Mouse (Mus musculus) MEL (cell line): ENCODE data around the gene Gtpbp1.

Experiments used
- CTCF ChIP-seq, 3 experiments: IDR thresholded peaks in 2 of 3; conservative IDR thresholded peaks in 1 of 3; 2 replicates each; pipeline ENCODE4 v1.5.1; 2011 to 2012; ENCODE audit warnings: low read length in 3 of 3, low read depth in 2 of 3, mild to moderate bottlenecking in 2 of 3, improper control_type of control experiment in 1 of 3, inconsistent platforms in 1 of 3, mixed read lengths in 1 of 3, moderate library complexity in 1 of 3; ENCODE audit not compliant: control insufficient read depth in 1 of 3, insufficient read depth in 1 of 3, poor library complexity in 1 of 3, severe bottlenecking in 1 of 3
- GATA1 ChIP-seq: IDR thresholded peaks from 2 replicates; pipeline ENCODE4 v1.6.1; 2011; ENCODE audit warnings: low read depth, low read length, improper control_type of control experiment
- HCFC1 ChIP-seq: IDR thresholded peaks from 2 replicates; pipeline ENCODE4 v1.6.1; 2012; ENCODE audit warnings: low read depth, mild to moderate bottlenecking, inconsistent platforms, low read length, improper control_type of control experiment, moderate library complexity
- MAX ChIP-seq: IDR thresholded peaks from 2 replicates; pipeline ENCODE4 v1.6.1; 2011; ENCODE audit warnings: low read length, improper control_type of control experiment
- POLR2A ChIP-seq, 2 experiments: IDR thresholded peaks; 2 replicates each; pipeline ENCODE4 v1.6.1; 2011 to 2012; ENCODE audit warnings: low read length in 2 of 2, mild to moderate bottlenecking in 2 of 2, control low read depth in 1 of 2, improper control_type of control experiment in 1 of 2, low read depth in 1 of 2, moderate library complexity in 1 of 2; ENCODE audit not compliant: control insufficient read depth in 1 of 2, insufficient read depth in 1 of 2, poor library complexity in 1 of 2
- POLR2AphosphoS5 ChIP-seq: IDR thresholded peaks from 2 replicates; pipeline ENCODE4 v1.6.1; 2012; ENCODE audit warnings: low read depth, borderline replicate concordance, mild to moderate bottlenecking, inconsistent platforms, low read length, moderate library complexity, mixed read lengths
- RAD21 ChIP-seq: IDR thresholded peaks from 2 replicates; pipeline ENCODE4 v1.6.1; 2011; ENCODE audit warnings: mild to moderate bottlenecking, low read depth, low read length, improper control_type of control experiment
- SIN3A ChIP-seq: IDR thresholded peaks from 2 replicates; pipeline ENCODE4 v1.6.1; 2012; ENCODE audit warnings: low read length, improper control_type of control experiment, inconsistent platforms
- TCF12 ChIP-seq: IDR thresholded peaks from 2 replicates; pipeline ENCODE4 v1.6.1; 2014; ENCODE audit warnings: low read depth, mild to moderate bottlenecking, inconsistent platforms, low read length, improper control_type of control experiment, moderate library complexity
- USF1 ChIP-seq: IDR thresholded peaks from 2 replicates; pipeline ENCODE4 v1.6.1; 2014; ENCODE audit warnings: low read depth, mild to moderate bottlenecking, inconsistent platforms, low read length, improper control_type of control experiment, moderate library complexity

GRCm38 (mm10) chr15:79731554-79731953 is 40.9 kb downstream of the Gtpbp1 start:
- TF ChIP-seq HCFC1 (no peak), SIN3A (no peak), POLR2A (IDR thresholded peaks at IDR 0.05; ENCODE audit: control insufficient read depth in 1 of 2, insufficient read depth in 1 of 2, low read depth in 1 of 2, low read length in 2 of 2, poor library complexity in 1 of 2) (no peak), CTCF (IDR thresholded peaks at IDR 0.05 in 2 of 3, conservative IDR thresholded peaks at IDR 0.05 in 1 of 3; ENCODE audit: control insufficient read depth in 1 of 3, insufficient read depth in 1 of 3, low read depth in 2 of 3, low read length in 3 of 3, poor library complexity in 1 of 3, severe bottlenecking in 1 of 3) (no peak), USF1 (no peak), GATA1 (no peak), MAX (no peak), RAD21 (no peak), POLR2AphosphoS5 (no peak), TCF12 (no peak)
